Mouse (Mus musculus): ENCODE measurements around the gene Evi5. TPM values are rescaled to one million over a fixed set of nuclear protein-coding genes. Genes with fewer than 3 reads are reported as not detected.

Gene Evi5
- total and polyA plus RNA-seq, 3 experiments: 4.6 to 8.4 TPM; not detected in 1

GRCm38 (mm10) chr5:107717871-107718361 is 157.0 kb downstream of the Evi5 start:
- Histone ChIP-seq H3K4me1 (ENCODE audit: control insufficient read depth in 1 of 2, insufficient read depth in 2 of 2, low read length in 2 of 2) (no peaks in the 10 kb centered on the region), H3K36me3 (ENCODE audit: control insufficient read depth in 1 of 2, insufficient read depth in 2 of 2, low read length in 2 of 2) (no peaks in the 10 kb centered on the region), H3K9ac (ENCODE audit: control insufficient read depth, low read depth, low read length, poor library complexity, severe bottlenecking) (no peak overlapping the region), H3K9me3 (replicated peaks; ENCODE audit: insufficient read depth, low read length) (no peaks in the 10 kb centered on the region), H3K27ac (ENCODE audit: control insufficient read depth, low read depth, low read length) (no peak overlapping the region), H3K27me3 (ENCODE audit: control insufficient read depth in 1 of 2, insufficient read depth in 2 of 2, low read length in 2 of 2) (peaks cover 0 to 2% of the 10 kb centered on the region in 2 experiments; a peak in 2 of 4 replicates), H3K4me3 (ENCODE audit: control insufficient read depth in 1 of 2, insufficient read depth in 1 of 2, low read depth in 2 of 2, low read length in 2 of 2) (no peak overlapping the region), H3K79me2 (ENCODE audit: control insufficient read depth, insufficient read depth, low read length, poor library complexity) (no peaks in the 10 kb centered on the region)
- no peak for TF ChIP-seq ELF1 (IDR thresholded peaks at IDR 0.05; ENCODE audit: low read depth, low read length)
- no peak for TF ChIP-seq ZC3H11A (IDR thresholded peaks at IDR 0.05; ENCODE audit: low read depth, low read length)
- no peak for TF ChIP-seq E2F4 (IDR thresholded peaks at IDR 0.05; ENCODE audit: borderline replicate concordance, low read depth, low read length)
- TF ChIP-seq MYC (IDR thresholded peaks at IDR 0.05; ENCODE audit: low read depth, low read length): no peak
- TF ChIP-seq EP300 (IDR thresholded peaks at IDR 0.05; ENCODE audit: low read depth in 1 of 2, low read length in 2 of 2): no peak
- DNase-seq (ENCODE audit: low read depth, low spot score): no peak

GRCm38 (mm10) chr5:107711689-107712088 is 163.2 kb downstream of the Evi5 start:
- H3K27me3 ChIP-seq (ENCODE audit: control insufficient read depth in 1 of 2, insufficient read depth in 2 of 2, low read length in 2 of 2): peaks cover 2% of the 10 kb centered on the region in 2 experiments
- H3K4me3 ChIP-seq (ENCODE audit: control insufficient read depth in 1 of 2, insufficient read depth in 1 of 2, low read depth in 2 of 2, low read length in 2 of 2): no peak overlapping the region
- H3K27ac ChIP-seq (ENCODE audit: control insufficient read depth, low read depth, low read length): no peak overlapping the region
- no peaks in the 10 kb centered on the region for H3K79me2 ChIP-seq (ENCODE audit: control insufficient read depth, insufficient read depth, low read length, poor library complexity)
- no peaks in the 10 kb centered on the region for H3K9me3 ChIP-seq (replicated peaks; ENCODE audit: insufficient read depth, low read length)
- H3K36me3 ChIP-seq (ENCODE audit: control insufficient read depth in 1 of 2, insufficient read depth in 2 of 2, low read length in 2 of 2): peaks cover 0 to 6% of the 10 kb centered on the region in 2 experiments; a peak in 2 of 4 replicates
- no peak for TF ChIP-seq ETS1 (IDR thresholded peaks at IDR 0.05; ENCODE audit: low read depth, low read length)
- TF ChIP-seq ZNF384 (IDR thresholded peaks at IDR 0.05; ENCODE audit: low read depth, low read length): peak; percentile 59
- TF ChIP-seq ZMIZ1 (IDR thresholded peaks at IDR 0.05; ENCODE audit: low read depth, low read length): no peak
- no peak for TF ChIP-seq POLR2AphosphoS5 (IDR thresholded peaks at IDR 0.05; ENCODE audit: borderline replicate concordance, low read depth, low read length)
- 0 out of 2 replicates have a peak, but pooled peaks have one; percentile 11 for TF ChIP-seq TCF12 (IDR thresholded peaks at IDR 0.05; ENCODE audit: low read depth, low read length)
- TF ChIP-seq MAFK (IDR thresholded peaks at IDR 0.05; ENCODE audit: borderline replicate concordance, low read depth, low read length): no peak
- no peak for TF ChIP-seq TAL1 (IDR thresholded peaks at IDR 0.05; ENCODE audit: low read length)
- no peak for TF ChIP-seq USF1 (IDR thresholded peaks at IDR 0.05; ENCODE audit: low read depth, low read length)
- 0 out of 2 replicates have a peak, but pooled peaks have one; percentile 29 for TF ChIP-seq GATA1 (IDR thresholded peaks at IDR 0.05; ENCODE audit: low read depth, low read length)
- H3K9ac ChIP-seq (ENCODE audit: control insufficient read depth, low read depth, low read length, poor library complexity, severe bottlenecking): no peak overlapping the region
- DNase-seq (ENCODE audit: low read depth, low spot score): peak; percentile 54
- no peaks in the 10 kb centered on the region; a peak in 1 of 4 replicates for H3K4me1 ChIP-seq (ENCODE audit: control insufficient read depth in 1 of 2, insufficient read depth in 2 of 2, low read length in 2 of 2)

Measured in MEL (cell line).